Mouse (Mus musculus): ENCODE data around the gene Olfr109.

Gene Olfr109

GRCm38 (mm10) chr17:37458616-37459015 is at the start of gene Olfr109:
Gene Olfr109, plus strand, starts transcription at chr17:37458916.
- no peak for DNase-seq (ENCODE audit: low spot score)

- DNase-seq (ENCODE audit: low spot score), result no peak
These were observed 45.3 kb upstream of the Olfr109 start for GRCm38 (mm10) chr17:37413380-37413779.

DNA sequence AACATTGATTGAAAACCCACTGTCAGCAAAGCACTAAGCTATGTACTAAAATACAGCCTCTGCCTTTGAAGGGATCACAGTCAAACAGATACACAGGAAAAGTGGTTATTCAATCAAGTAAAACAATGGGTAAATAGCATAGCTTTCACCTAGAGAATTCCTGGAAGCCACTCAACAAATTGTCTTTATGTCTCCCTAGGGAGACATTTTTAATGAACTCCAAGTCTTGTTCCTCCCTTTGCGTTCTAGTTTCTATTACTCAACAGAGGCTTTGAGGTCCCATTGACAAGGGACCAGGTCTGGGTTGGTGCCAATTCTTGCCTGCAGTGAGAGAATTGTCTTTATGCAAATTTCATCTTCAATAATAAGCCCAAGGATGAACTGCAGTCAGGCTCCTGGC is 13.5 kb upstream of the Olfr109 start, which contains the start of gene Olfr108:
Gene Olfr108 (plus strand): TSS at position 301 of the 400 bp plus-strand sequence.
- DNase-seq (ENCODE audit: low spot score), result no peak

DNA sequence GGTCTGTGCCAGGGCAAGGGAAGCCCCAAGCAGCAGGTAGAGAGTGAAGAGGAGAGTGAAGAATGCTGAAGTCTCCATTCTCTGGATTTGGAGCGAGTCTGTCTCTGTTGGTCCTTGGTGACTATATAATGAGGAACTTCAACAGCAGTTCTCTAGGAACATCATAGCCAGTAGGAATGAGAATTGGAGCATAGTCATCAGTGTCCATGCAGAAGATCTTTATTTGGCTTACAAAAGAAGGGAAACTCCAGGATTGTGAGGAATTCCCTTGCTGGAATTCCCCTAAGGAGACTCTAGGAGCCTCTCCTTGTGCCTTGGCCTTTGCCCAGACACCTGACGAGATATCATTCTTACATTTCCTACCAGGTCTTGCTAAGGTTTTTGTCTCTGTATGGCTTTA is 24.7 kb downstream of the Olfr109 start, which contains the start of gene H2-M2:
Gene H2-M2 (minus strand): TSS at position 101 of the 400 bp plus-strand sequence.
- DNase-seq (ENCODE audit: low spot score), result no peak

- no peak for DNase-seq (ENCODE audit: low spot score)
These were observed 33.3 kb downstream of the Olfr109 start, which contains the start of gene Olfr110 for GRCm38 (mm10) chr17:37491930-37492518. Gene Olfr110, plus strand, starts transcription at chr17:37492468.

DNA sequence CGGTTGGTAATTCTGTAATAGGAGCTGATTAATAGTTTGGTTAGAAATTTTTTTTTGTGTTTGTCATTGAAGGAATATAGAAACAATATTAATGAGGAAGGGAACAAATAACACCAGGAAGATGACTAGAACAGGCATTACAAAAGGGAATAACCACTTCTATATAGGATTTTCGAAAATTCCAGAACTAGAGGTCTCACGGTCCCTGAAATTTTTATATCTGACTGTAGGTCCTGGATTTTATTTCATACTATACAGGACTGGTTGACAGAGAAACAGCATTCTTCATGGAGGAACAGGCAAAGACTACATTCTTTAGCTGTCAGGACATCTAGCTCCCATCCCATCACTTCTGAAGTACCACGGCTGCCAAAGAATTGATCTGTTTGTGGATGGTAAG is 49.0 kb downstream of the Olfr109 start, which contains the start of gene Olfr111:
Gene Olfr111 (plus strand): TSS at position 301 of the 400 bp plus-strand sequence.
- no peak for DNase-seq (ENCODE audit: low spot score)
